Mouse (Mus musculus) MEL-GATA-1-ER (cell line): ENCODE measurements around the gene Tmem63b.

ENCODE experiments used
- DNase-seq: peaks from one replicate; pipeline ENCODE4 v3.0.0-alpha.2; 2012; ENCODE audit warnings: low read depth; ENCODE audit errors: extremely low read depth

Tmem63b gene

GRCm38 (mm10) chr17:45706796-45707195 lies 20.1 kb upstream of the Tmem63b start:
- DNase-seq = no peak

GRCm38 (mm10) chr17:45703187-45703586 lies 16.5 kb upstream of the Tmem63b start:
- DNase-seq = no peak

GRCm38 (mm10) chr17:45702254-45702653 lies 15.5 kb upstream of the Tmem63b start:
- no peak for DNase-seq

- no peak for DNase-seq
Observed at GRCm38 (mm10) chr17:45701236-45701591, 14.5 kb upstream of the Tmem63b start.

GRCm38 (mm10) chr17:45700496-45701235 lies 14.0 kb upstream of the Tmem63b start:
- no peak for DNase-seq

- DNase-seq = no peak
Observed at GRCm38 (mm10) chr17:45699039-45699740, 12.5 kb upstream of the Tmem63b start.

GRCm38 (mm10) chr17:45698368-45698767 lies 11.7 kb upstream of the Tmem63b start:
- no peak for DNase-seq

- DNase-seq = no peak
Observed at GRCm38 (mm10) chr17:45696981-45697380, 10.3 kb upstream of the Tmem63b start.

GRCm38 (mm10) chr17:45695227-45696120 lies 8.8 kb upstream of the Tmem63b start:
- DNase-seq = peak; percentile 77

GRCm38 (mm10) chr17:45693812-45694565 lies 7.3 kb upstream of the Tmem63b start:
- DNase-seq = no peak

- no peak for DNase-seq
Observed at GRCm38 (mm10) chr17:45692159-45692558, 5.5 kb upstream of the Tmem63b start.

GRCm38 (mm10) chr17:45690044-45690443 lies 3.3 kb upstream of the Tmem63b start:
- no peak for DNase-seq

- no peak for DNase-seq
Observed at GRCm38 (mm10) chr17:45689120-45689519, 2.4 kb upstream of the Tmem63b start.

GRCm38 (mm10) chr17:45686093-45686619 lies 549 bp downstream of the Tmem63b start, which contains the start of gene Mrpl14:
TSS of gene Mrpl14 (plus strand) at chr17:45686322.
- DNase-seq = no peak

- DNase-seq = no peak
Observed at GRCm38 (mm10) chr17:45685171-45686092, 1.3 kb downstream of the Tmem63b start.

GRCm38 (mm10) chr17:45684667-45685131 lies 2.0 kb downstream of the Tmem63b start:
- DNase-seq = no peak

GRCm38 (mm10) chr17:45682843-45683242 lies 3.9 kb downstream of the Tmem63b start:
- no peak for DNase-seq

- DNase-seq = no peak
Observed at GRCm38 (mm10) chr17:45681588-45681987, 5.1 kb downstream of the Tmem63b start.

- DNase-seq = no peak
Observed at GRCm38 (mm10) chr17:45680391-45680980, 6.2 kb downstream of the Tmem63b start.
